Mouse (Mus musculus) kidney, adult 2 months (tissue): ENCODE data around the gene Zbtb20.

Source experiments
- CTCF ChIP-seq: fragments of 200-500 bp; conservative IDR thresholded peaks from 2 replicates; pipeline ENCODE4 v1.5.1; 2011; ENCODE audit warnings: low read depth, mild to moderate bottlenecking, control low read depth, low read length, moderate library complexity, mixed read lengths; ENCODE audit not compliant: insufficient read depth, insufficient read length
- POLR2A ChIP-seq: fragments of 200-500 bp; IDR thresholded peaks from one replicate; pipeline ENCODE4 v1.6.1; 2011; ENCODE audit warnings: low read depth, low read length, control low read depth

- no peak for TF ChIP-seq CTCF
- TF ChIP-seq POLR2A = no peak
These were observed 815.2 kb downstream of the Zbtb20 start for GRCm38 (mm10) chr16:43690912-43691311.
